Mouse (Mus musculus) limb, embryonic 13.5 days (tissue): ENCODE measurements at regions not wholly inside any gene's neighbourhood (a gene's known extent, or its start where the extent isn't known, plus 50 kb on each side); places are given as distances from the start of the nearest gene placed in this dataset.

Experiments
- ATAC-seq: fragments of 200-750 bp; cut with Nextera tagmentation; 2 replicates; pipeline ENCODE4 v1.8.0; 2017; ENCODE audit warnings: low read depth, moderate number of reproducible peaks, moderate TSS enrichment; ENCODE audit not compliant: low FRiP score
- H3K27ac ChIP-seq: fragments of 300-500 bp; sonication (generic); 2 replicates; pipeline ENCODE4 v1.5.1; 2015; ENCODE audit warnings: inconsistent platforms, mild to moderate bottlenecking, moderate library complexity
- H3K27me3 ChIP-seq: fragments of 300-500 bp; sonication (generic); 2 replicates; pipeline ENCODE4 v1.6.1; 2015; ENCODE audit warnings: mild to moderate bottlenecking, inconsistent platforms
- H3K36me3 ChIP-seq: fragments of 300-500 bp; sonication (generic); 2 replicates; pipeline ENCODE4 v1.6.1; 2015; ENCODE audit warnings: inconsistent platforms, mild to moderate bottlenecking, moderate library complexity
- H3K4me1 ChIP-seq: fragments of 300-500 bp; sonication (generic); 2 replicates; pipeline ENCODE4 v1.6.1; 2015; ENCODE audit warnings: inconsistent platforms
- H3K4me2 ChIP-seq: fragments of 300-500 bp; sonication (generic); replicated peaks from 2 replicates; pipeline ENCODE4 v1.6.1; 2015; ENCODE audit warnings: inconsistent platforms, mild to moderate bottlenecking, moderate library complexity
- H3K4me3 ChIP-seq: fragments of 300-500 bp; sonication (generic); 2 replicates; pipeline ENCODE4 v1.5.1; 2015; ENCODE audit warnings: moderate library complexity, mild to moderate bottlenecking, inconsistent platforms
- H3K9ac ChIP-seq: fragments of 300-500 bp; sonication (generic); 2 replicates; pipeline ENCODE4 v1.6.1; 2015; ENCODE audit warnings: mild to moderate bottlenecking, inconsistent platforms
- H3K9me3 ChIP-seq: fragments of 300-500 bp; sonication (generic); 2 replicates; pipeline ENCODE4 v1.6.1; 2016; ENCODE audit warnings: inconsistent platforms
- WGBS: fragments of 180-500 bp; shearing (Covaris S2); methylation state at CpG from one replicate; pipeline ENCODE4 v1.1.7; 2015; 5-methylcytosine and 5-hydroxymethylcytosine counted together

DNA sequence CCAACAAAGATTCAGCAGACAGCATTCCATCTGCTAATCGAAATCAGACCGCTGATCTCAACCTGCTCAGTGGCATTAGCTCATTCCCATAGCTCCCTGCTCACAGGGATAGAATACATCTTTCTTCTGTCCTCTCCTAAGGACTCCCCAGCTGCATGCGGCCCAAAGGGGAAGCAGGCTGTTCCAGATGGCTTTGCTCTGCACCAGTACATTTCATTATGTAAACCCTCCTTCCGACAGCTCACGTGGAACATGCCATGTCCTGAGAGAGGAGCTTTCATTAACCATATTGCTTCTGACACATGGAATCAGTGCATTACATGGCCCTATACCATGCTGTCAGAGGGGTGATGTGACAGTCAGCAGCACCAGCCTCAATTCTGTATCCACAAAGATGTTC lies 105.9 kb upstream of the Nmur2 start:
- no peak overlapping the region for H3K4me3 ChIP-seq
- peaks cover 5% of the 10 kb centered on the region; the same call in 1 of the 2 replicates for H3K4me1 ChIP-seq
- H3K36me3 ChIP-seq = no peaks in the 10 kb centered on the region
- ATAC-seq = no peak
- no peak overlapping the region for H3K27ac ChIP-seq
- no peak overlapping the region for H3K4me2 ChIP-seq
- H3K9me3 ChIP-seq = no peaks in the 10 kb centered on the region
- H3K9ac ChIP-seq = no peak overlapping the region
- H3K27me3 ChIP-seq = peaks cover under 1% of the 10 kb centered on the region; the same call in 1 of the 2 replicates
- 73% methylated on average over 5 of the region's 5 CpGs for WGBS

- Histone ChIP-seq H3K4me1 (no peaks in the 10 kb centered on the region), H3K27me3 (no peaks in the 10 kb centered on the region), H3K27ac (no peak overlapping the region), H3K36me3 (no peaks in the 10 kb centered on the region), H3K9me3 (no peaks in the 10 kb centered on the region), H3K4me2 (peak overlapping the region; percentile 29; the same call in 1 of the 2 replicates), H3K9ac (no peak overlapping the region), H3K4me3 (no peak overlapping the region)
- 30% methylated on average over 15 of the region's 15 CpGs for WGBS
- ATAC-seq = no peak; the same call in 1 of the 2 replicates
These were observed 90.6 kb upstream of the Nmur2 start for GRCm38 (mm10) chr11:56131339-56131823.

GRCm38 (mm10) chr11:56116553-56117232 lies 75.9 kb upstream of the Nmur2 start:
- no peaks in the 10 kb centered on the region for H3K36me3 ChIP-seq
- ATAC-seq = no peak
- no peak overlapping the region for H3K4me3 ChIP-seq
- no peaks in the 10 kb centered on the region for H3K27me3 ChIP-seq
- 48% methylated on average over 12 of the region's 12 CpGs for WGBS
- no peak overlapping the region for H3K27ac ChIP-seq
- H3K9me3 ChIP-seq = no peaks in the 10 kb centered on the region
- H3K9ac ChIP-seq = no peak overlapping the region
- no peaks in the 10 kb centered on the region for H3K4me1 ChIP-seq
- no peak overlapping the region for H3K4me2 ChIP-seq

DNA sequence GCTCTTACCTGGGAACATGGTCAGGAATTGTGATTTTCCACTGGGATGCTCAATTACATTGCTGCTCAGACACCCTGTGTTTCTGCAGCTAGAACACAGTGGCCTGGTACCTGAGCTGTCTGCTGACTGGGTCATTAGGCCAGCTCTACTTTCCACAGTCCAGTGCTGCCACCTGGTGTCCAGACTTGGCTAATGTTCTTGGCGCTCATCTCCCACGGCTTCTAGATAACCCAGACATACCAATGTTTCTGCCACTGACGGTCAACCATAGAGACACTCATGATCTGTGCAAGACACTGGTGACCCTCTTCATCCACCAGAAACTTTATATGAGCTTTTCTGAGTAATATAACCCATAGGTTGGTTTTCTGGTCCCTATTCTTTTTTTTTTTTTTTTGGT lies 67.1 kb upstream of the Nmur2 start:
- H3K27me3 ChIP-seq = no peaks in the 10 kb centered on the region
- 15% methylated on average over 3 of the region's 3 CpGs for WGBS
- no peaks in the 10 kb centered on the region for H3K36me3 ChIP-seq
- H3K4me2 ChIP-seq = no peak overlapping the region
- no peak overlapping the region for H3K4me3 ChIP-seq
- H3K9me3 ChIP-seq = no peaks in the 10 kb centered on the region
- H3K9ac ChIP-seq = no peak overlapping the region
- peak; percentile 40; the same call in 1 of the 2 replicates for ATAC-seq
- no peak overlapping the region for H3K27ac ChIP-seq
- no peaks in the 10 kb centered on the region for H3K4me1 ChIP-seq

DNA sequence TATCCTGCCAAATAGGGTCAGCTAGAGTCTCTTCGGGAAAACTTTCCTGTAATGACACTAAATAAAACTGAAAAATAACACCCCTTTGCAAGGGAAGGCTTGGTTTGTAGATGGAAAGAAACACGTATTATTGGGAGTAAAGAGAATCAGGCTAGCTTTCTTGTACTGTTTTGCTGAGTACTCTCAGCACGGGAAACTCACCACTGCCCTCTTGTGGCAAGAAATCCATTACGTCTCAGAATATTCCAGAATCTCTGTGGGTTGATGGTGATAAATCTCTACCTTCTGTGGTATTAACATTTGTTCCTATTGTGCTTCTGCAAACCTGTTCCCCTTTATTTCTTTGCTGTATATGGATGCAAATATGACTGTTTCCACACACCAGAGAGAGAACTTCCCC lies 64.8 kb upstream of the Nmur2 start:
- Histone ChIP-seq H3K27me3 (no peaks in the 10 kb centered on the region), H3K27ac (no peak overlapping the region), H3K4me3 (no peak overlapping the region), H3K36me3 (no peaks in the 10 kb centered on the region), H3K4me2 (no peak overlapping the region), H3K9me3 (no peaks in the 10 kb centered on the region), H3K4me1 (no peaks in the 10 kb centered on the region), H3K9ac (no peak overlapping the region)
- WGBS = 29% methylated on average over 4 of the region's 4 CpGs
- no peak for ATAC-seq

GRCm38 (mm10) chr11:56092891-56093290 lies 52.1 kb upstream of the Nmur2 start:
- Histone ChIP-seq H3K36me3 (no peaks in the 10 kb centered on the region), H3K27me3 (no peaks in the 10 kb centered on the region), H3K4me3 (no peak overlapping the region), H3K9ac (no peak overlapping the region), H3K4me2 (no peak overlapping the region), H3K27ac (no peak overlapping the region), H3K4me1 (no peaks in the 10 kb centered on the region), H3K9me3 (no peaks in the 10 kb centered on the region)
- no peak for ATAC-seq
- WGBS = 68% methylated on average over 2 of the region's 2 CpGs
